Mouse (Mus musculus) embryonic facial prominence, embryonic 10.5 days (tissue): Measurements from ENCODE around the gene Plpp3. TPM values are rescaled to one million over a fixed set of nuclear protein-coding genes. Genes with fewer than 3 reads are reported as not detected.
"Not testable (repeated sequence)": the region's sequence is repeated elsewhere in the genome, so short reads cannot be mapped to it uniquely, and the experiment has no call there.

ENCODE experiments used
- DNase-seq: peaks from one replicate; pipeline ENCODE4 v3.0.0-alpha.2; 2017; ENCODE audit warnings: low spot score
- H3K27ac ChIP-seq: fragments of 300-500 bp; sonication (generic); replicated peaks from 2 replicates; pipeline ENCODE4 v1.5.1; 2016; ENCODE audit warnings: mild to moderate bottlenecking
- H3K27me3 ChIP-seq: fragments of 300-500 bp; sonication (generic); replicated peaks from 2 replicates; pipeline ENCODE4 v1.6.1; 2016; ENCODE audit warnings: low read depth, mild to moderate bottlenecking; ENCODE audit not compliant: poor library complexity, severe bottlenecking
- H3K36me3 ChIP-seq: fragments of 300-500 bp; sonication (generic); replicated peaks from 2 replicates; pipeline ENCODE4 v1.6.1; 2016; ENCODE audit warnings: mild to moderate bottlenecking, moderate library complexity
- H3K4me1 ChIP-seq: fragments of 300-500 bp; sonication (generic); 2 replicates; pipeline ENCODE4 v1.6.1; 2016
- H3K4me3 ChIP-seq: fragments of 300-500 bp; sonication (generic); 2 replicates; pipeline ENCODE4 v1.5.1; 2016; ENCODE audit warnings: mild to moderate bottlenecking, moderate library complexity
- H3K9me3 ChIP-seq: fragments of 300-500 bp; sonication (generic); 2 replicates; pipeline ENCODE4 v1.6.1; 2016; ENCODE audit warnings: mild to moderate bottlenecking
- WGBS: fragments of 180-500 bp; shearing (Covaris S2); methylation state at CpG from one replicate; pipeline ENCODE4 v1.1.7; 2016; 5-methylcytosine and 5-hydroxymethylcytosine counted together
- polyA plus RNA-seq: library from polyadenylated mRNA; unstranded; fragments of >200 nt; fragmentation: Nextera tagmentation; extraction: Ambion mirVana; gene quantifications from 2 replicates; pipeline ENCODE4 v1.2.1, GENCODE M21; 2016

Plpp3 gene
- polyA plus RNA-seq, 1 experiment from 2014 or later, result 77.1 TPM

GRCm38 (mm10) chr4:105260385-105260784 lies 103.2 kb downstream of the Plpp3 start:
- peak; percentile 53 for DNase-seq
- Histone ChIP-seq H3K4me1 (peaks cover 24% of the 10 kb centered on the region), H3K27ac (peak overlapping the region; percentile 40), H3K27me3 (no peaks in the 10 kb centered on the region), H3K9me3 (no peaks in the 10 kb centered on the region), H3K36me3 (no peaks in the 10 kb centered on the region), H3K4me3 (no peak overlapping the region)
- WGBS, result 66% methylated on average over 2 of the region's 2 CpGs

GRCm38 (mm10) chr4:105260893-105261769 lies 104.0 kb downstream of the Plpp3 start:
- Histone ChIP-seq H3K4me3 (no peak overlapping the region), H3K27ac (peak overlapping the region; percentile 44), H3K9me3 (no peaks in the 10 kb centered on the region), H3K27me3 (peaks cover 5% of the 10 kb centered on the region; the same call in 1 of the 2 replicates), H3K4me1 (peaks cover 24% of the 10 kb centered on the region), H3K36me3 (no peaks in the 10 kb centered on the region)
- no peak for DNase-seq
- 81% methylated on average over 9 of the region's 9 CpGs for WGBS

- DNase-seq, result no peak
- H3K9me3 ChIP-seq, result no peaks in the 10 kb centered on the region
- no peak overlapping the region for H3K4me3 ChIP-seq
- H3K36me3 ChIP-seq, result no peaks in the 10 kb centered on the region
- H3K27me3 ChIP-seq, result peaks cover 5% of the 10 kb centered on the region; the same call in 1 of the 2 replicates
- H3K4me1 ChIP-seq, result peaks cover 24% of the 10 kb centered on the region
- no peak overlapping the region for H3K27ac ChIP-seq
- WGBS, result 92% methylated on average over 12 of the region's 12 CpGs
Measured at GRCm38 (mm10) chr4:105262358-105262757, 105.2 kb downstream of the Plpp3 start.

GRCm38 (mm10) chr4:105263600-105263999 lies 106.5 kb downstream of the Plpp3 start:
- Histone ChIP-seq H3K36me3 (no peaks in the 10 kb centered on the region), H3K27ac (no peak overlapping the region), H3K9me3 (no peaks in the 10 kb centered on the region), H3K4me3 (no peak overlapping the region), H3K4me1 (peaks cover 24% of the 10 kb centered on the region), H3K27me3 (peaks cover 5% of the 10 kb centered on the region; the same call in 1 of the 2 replicates)
- DNase-seq, result no peak
- WGBS, result 92% methylated on average over 8 of the region's 8 CpGs

GRCm38 (mm10) chr4:105265041-105265440 lies 107.9 kb downstream of the Plpp3 start:
- no peak overlapping the region for H3K27ac ChIP-seq
- no peak for DNase-seq
- H3K4me1 ChIP-seq, result peaks cover 21% of the 10 kb centered on the region
- H3K4me3 ChIP-seq, result no peak overlapping the region
- 81% methylated on average over 8 of the region's 8 CpGs for whole genome bisulfite sequencing
- H3K9me3 ChIP-seq, result no peaks in the 10 kb centered on the region
- peaks cover 5% of the 10 kb centered on the region; the same call in 1 of the 2 replicates for H3K27me3 ChIP-seq
- no peaks in the 10 kb centered on the region for H3K36me3 ChIP-seq

- DNase-seq, result no peak
- 75% methylated on average over 4 of the region's 4 CpGs for WGBS
- peak overlapping the region; percentile 40; the same call in 1 of the 2 replicates for H3K27ac ChIP-seq
- no peak overlapping the region for H3K4me3 ChIP-seq
- no peaks in the 10 kb centered on the region for H3K9me3 ChIP-seq
- H3K27me3 ChIP-seq, result peaks cover 5% of the 10 kb centered on the region; the same call in 1 of the 2 replicates
- H3K36me3 ChIP-seq, result no peaks in the 10 kb centered on the region
- peaks cover 15% of the 10 kb centered on the region for H3K4me1 ChIP-seq
Measured at GRCm38 (mm10) chr4:105265678-105266077, 108.5 kb downstream of the Plpp3 start.

GRCm38 (mm10) chr4:105268202-105268730 lies 111.1 kb downstream of the Plpp3 start:
- H3K27me3 ChIP-seq, result peaks cover 5% of the 10 kb centered on the region; the same call in 1 of the 2 replicates
- H3K9me3 ChIP-seq, result no peaks in the 10 kb centered on the region
- H3K4me1 ChIP-seq, result peaks cover 7% of the 10 kb centered on the region; the same call in 1 of the 2 replicates
- 82% methylated on average over 6 of the region's 6 CpGs for WGBS
- no peak overlapping the region for H3K27ac ChIP-seq
- no peaks in the 10 kb centered on the region for H3K36me3 ChIP-seq
- DNase-seq, result no peak
- no peak overlapping the region for H3K4me3 ChIP-seq

- not testable (repeated sequence) for H3K4me3 ChIP-seq, H3K9me3 ChIP-seq, H3K36me3 ChIP-seq, H3K4me1 ChIP-seq, DNase-seq, H3K27ac ChIP-seq, H3K27me3 ChIP-seq
- WGBS, result 89% methylated on average over 6 of the region's 7 CpGs
Measured at GRCm38 (mm10) chr4:105269398-105269797, 112.3 kb downstream of the Plpp3 start.

- no peak overlapping the region for H3K27ac ChIP-seq
- no peaks in the 10 kb centered on the region; the same call in 1 of the 2 replicates for H3K27me3 ChIP-seq
- no peaks in the 10 kb centered on the region for H3K9me3 ChIP-seq
- peaks cover 11% of the 10 kb centered on the region for H3K4me1 ChIP-seq
- no peak for DNase-seq
- no peaks in the 10 kb centered on the region for H3K36me3 ChIP-seq
- WGBS, result 88% methylated on average over 6 of the region's 6 CpGs
- H3K4me3 ChIP-seq, result no peak overlapping the region
Measured at GRCm38 (mm10) chr4:105271166-105271565, 114.0 kb downstream of the Plpp3 start.

GRCm38 (mm10) chr4:105273034-105273433 lies 115.9 kb downstream of the Plpp3 start:
- H3K9me3 ChIP-seq, result no peaks in the 10 kb centered on the region
- no peak for DNase-seq
- WGBS, result 78% methylated on average over 2 of the region's 2 CpGs

GRCm38 (mm10) chr4:105273486-105273885 lies 116.3 kb downstream of the Plpp3 start:
- H3K4me3 ChIP-seq, result no peak overlapping the region
- H3K27me3 ChIP-seq, result no peaks in the 10 kb centered on the region; the same call in 1 of the 2 replicates
- no peaks in the 10 kb centered on the region for H3K9me3 ChIP-seq
- no peak for DNase-seq
- no peaks in the 10 kb centered on the region for H3K36me3 ChIP-seq
- no peak overlapping the region for H3K27ac ChIP-seq
- WGBS, result 94% methylated on average over 4 of the region's 4 CpGs
- H3K4me1 ChIP-seq, result peaks cover 20% of the 10 kb centered on the region

More at GRCm38 (mm10) chr4:105273034-105273433, 115.9 kb downstream of the Plpp3 start:
- no peaks in the 10 kb centered on the region; the same call in 1 of the 2 replicates for H3K27me3 ChIP-seq
- no peak overlapping the region for H3K4me3 ChIP-seq
- no peak overlapping the region for H3K27ac ChIP-seq
- no peaks in the 10 kb centered on the region for H3K36me3 ChIP-seq
- H3K4me1 ChIP-seq, result peaks cover 20% of the 10 kb centered on the region

- H3K36me3 ChIP-seq, result no peaks in the 10 kb centered on the region
- 45% methylated on average over 3 of the region's 3 CpGs for WGBS
Measured at GRCm38 (mm10) chr4:105275616-105276015, 118.5 kb downstream of the Plpp3 start.

More at GRCm38 (mm10) chr4:105275616-105276015, 118.5 kb downstream of the Plpp3 start:
- H3K4me1 ChIP-seq, result peaks cover 26% of the 10 kb centered on the region
- H3K4me3 ChIP-seq, result no peak overlapping the region
- no peaks in the 10 kb centered on the region; the same call in 1 of the 2 replicates for H3K27me3 ChIP-seq
- no peak for DNase-seq
- H3K9me3 ChIP-seq, result no peaks in the 10 kb centered on the region
- peak overlapping the region; percentile 4; the same call in 1 of the 2 replicates for H3K27ac ChIP-seq
